Mouse (Mus musculus) kidney, postnatal 14 days (tissue): ENCODE results near the gene Xiap.
A peak's percentile ranks its signal among the peaks of the same experiment; 100 is the strongest.

Experiments used
- DNase-seq: peaks from one replicate; pipeline ENCODE4 v3.0.0; 2022; ENCODE audit warnings: mixed read lengths

The Xiap gene

DNA sequence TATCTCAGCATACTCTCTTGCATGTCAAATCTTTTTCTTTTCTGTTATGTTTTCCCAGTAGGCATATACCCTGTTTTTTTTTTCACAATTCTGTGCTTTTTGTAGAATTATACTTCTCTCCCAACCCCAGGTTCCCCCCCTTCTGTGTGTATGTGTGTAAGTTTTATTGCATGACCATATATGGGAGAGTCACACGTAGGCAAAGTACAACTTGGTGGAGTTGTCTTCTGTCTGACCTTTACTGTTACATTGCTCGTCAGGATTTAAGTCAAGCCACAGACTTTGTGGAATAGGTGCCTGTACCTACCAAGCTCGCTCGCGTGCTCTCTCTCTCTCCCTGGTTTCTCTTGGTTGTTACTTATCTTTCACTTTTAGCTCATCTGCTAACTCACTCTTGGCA lies 28.7 kb downstream of the Xiap start:
- DNase-seq = no peak

DNA sequence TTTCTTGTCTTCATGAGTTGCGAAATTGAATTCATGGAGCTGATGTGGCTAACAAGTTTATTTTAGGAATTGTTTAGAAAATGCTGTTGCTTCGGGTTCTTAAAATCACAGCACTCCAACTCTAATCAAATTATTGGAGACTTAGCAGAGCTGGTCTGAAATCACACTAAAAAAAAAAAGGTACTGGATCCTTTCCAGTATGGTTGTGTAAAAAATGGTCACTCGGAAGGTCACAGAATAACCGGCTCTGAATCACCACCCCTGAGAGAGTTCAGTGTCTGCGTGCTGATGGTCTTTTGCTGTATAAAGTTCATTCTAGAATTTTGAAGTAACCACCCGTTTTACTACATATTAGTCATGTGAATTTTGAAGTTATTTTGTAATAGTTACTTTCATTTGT lies 47.7 kb downstream of the Xiap start:
- DNase-seq = no peak

DNA sequence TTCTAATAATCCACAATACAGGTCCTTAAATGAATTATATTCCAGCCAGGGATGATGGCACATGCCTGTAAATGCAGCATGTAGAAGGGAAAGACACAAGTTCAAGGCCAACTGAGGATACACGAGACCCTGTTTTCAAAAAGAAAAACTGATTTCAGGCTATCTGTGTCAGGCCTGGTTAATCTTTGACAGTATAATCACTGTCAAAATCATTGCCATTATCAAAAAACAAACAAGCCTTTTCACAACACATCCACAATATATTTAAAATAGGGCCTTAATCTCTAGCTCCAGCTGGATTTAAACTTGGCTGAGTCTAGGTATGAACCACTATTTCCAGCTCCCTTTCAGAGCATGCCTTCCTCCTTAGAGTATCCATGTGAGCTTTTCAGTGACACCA lies 51.1 kb downstream of the Xiap start:
- DNase-seq = no peak

DNA sequence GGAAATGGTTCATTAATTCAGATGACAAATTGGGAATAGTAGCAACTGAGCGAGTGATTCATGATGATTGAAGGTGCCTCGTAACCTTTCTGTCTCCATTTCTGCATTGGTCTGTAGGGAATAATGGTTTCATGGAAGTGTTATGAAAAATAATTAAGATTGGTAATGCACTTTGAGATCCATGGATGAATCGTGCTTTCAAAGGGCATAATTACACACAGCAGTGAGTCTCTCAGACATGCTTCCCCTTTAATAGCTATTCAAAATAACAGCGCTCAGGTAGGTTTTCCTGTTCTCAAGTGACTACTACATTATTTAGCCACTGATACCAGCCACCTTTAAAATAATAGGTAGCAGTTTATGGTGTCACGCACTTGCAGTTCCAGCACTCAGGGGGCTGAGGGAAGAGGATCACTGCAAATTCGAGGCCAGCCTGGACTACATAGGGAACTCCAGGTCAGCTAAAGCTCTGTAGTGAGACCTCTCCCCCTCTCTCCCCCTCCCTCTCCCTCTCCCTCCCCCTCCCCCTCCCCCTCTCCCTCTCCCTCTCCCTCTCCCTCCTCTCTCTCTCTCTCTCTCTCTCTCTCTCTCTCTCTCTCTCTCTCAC lies 60.1 kb downstream of the Xiap start:
- DNase-seq = no peak

DNA sequence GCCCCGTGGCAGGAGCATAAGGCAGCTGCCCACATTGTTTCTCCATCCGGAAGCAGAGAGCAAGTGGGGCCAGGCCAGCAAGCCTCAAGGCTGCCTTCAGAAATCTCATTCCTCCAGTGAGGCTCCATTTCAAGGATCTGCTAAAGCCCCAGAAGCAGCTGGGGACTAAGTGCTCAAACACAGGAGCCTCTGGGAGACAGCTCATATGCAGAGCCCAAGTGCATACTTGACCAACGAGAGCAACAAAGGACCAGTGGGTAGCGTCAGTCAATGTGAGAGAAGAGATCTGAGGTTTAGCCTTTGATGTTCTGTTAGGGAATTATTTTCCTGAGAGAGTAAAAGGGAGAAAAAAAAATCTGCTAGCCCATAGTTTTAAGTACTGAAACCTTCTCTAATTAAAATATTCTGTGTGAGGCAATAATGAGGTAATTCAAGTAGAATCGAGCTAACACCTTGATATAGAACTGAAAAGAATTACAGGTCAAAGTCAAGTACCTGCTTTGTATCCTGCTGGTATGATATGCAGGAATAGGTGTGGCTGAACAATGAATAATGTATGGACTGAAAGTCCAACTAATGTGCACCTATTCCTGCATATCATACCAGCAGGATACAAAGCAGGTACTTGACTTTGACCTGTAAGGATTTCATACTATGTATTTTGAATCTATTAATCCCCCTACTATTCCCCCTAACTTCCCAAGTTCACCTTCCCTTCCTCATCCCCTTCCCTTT lies 65.7 kb downstream of the Xiap start:
- DNase-seq = no peak

DNA sequence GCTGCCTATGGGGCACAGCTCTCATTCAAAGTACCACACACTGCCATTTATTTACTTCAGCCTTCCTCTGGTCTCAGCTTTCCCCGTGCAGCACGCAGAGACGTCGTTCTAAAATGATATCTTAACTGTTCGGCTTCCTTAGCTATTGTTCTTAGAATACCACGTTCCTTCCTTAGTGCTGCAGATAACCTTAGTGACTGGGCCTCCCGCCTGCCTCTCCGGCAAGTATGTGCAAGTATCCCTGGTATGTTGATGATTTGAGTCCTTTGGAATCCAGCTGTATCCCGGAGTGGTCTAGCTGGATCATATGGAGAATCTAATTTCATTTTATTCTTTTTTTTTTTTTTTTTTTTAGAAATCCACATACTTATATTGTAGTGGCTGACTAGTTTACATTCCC lies 80.4 kb downstream of the Xiap start:
- DNase-seq = no peak

DNA sequence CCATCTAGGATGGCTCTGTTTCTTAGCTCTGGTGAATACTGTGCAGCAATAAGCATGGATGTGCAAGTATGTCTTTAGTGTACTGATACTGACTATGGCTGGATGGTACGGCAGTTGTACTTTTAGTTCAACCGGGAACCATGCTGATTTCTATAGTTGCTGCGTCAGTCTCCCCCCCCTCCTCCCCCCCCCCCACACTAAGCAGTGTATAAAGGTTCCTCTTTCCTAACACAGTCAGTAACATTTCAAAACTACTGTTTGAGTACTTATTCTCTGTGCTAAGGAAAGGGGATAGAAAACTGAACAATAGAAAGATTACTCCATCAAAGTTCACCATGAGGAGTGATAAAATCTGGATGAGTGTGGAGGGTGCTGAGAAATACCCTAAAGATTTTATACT lies 83.1 kb downstream of the Xiap start:
- no peak for DNase-seq

DNA sequence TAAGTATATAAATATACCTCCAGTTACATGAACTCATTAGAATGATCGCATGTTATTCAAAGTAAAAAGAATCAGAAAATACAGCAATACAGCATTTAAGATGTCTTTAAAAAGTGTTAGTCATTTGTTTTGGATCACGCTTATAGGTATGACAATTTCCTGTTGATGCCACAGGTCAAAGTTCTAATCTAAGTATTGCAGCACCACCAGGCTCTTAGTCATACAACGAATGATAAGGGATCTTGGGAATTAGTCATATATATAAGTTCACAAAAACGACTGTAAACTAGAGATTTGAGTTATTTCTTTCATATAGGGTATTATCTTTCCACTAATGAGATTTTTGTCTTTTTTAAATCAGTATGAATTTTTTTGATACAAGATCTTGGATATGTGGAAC lies 84.5 kb downstream of the Xiap start:
- DNase-seq = no peak

DNA sequence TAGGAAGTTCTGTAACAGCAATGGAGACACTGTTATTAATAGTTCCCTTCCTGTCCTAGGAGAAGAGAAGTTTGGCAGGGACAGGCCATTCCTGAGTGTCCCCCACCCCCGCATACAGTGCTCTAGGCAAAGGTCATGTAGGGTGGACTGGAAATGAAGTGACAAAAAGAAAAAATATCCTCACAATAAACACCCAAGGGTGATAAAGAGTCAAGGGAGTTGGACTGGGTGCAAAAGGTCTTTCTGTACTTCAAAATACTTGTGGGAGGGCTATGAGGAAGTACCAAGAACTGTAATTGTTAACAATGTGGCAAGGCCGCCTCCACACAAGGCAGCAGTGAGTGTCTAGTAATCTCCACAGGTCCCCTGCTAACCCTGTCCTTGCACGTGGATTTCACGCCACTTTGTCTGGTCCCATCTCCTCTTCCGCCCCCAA lies 88.6 kb downstream of the Xiap start:
- peak; percentile 51 for DNase-seq

DNA sequence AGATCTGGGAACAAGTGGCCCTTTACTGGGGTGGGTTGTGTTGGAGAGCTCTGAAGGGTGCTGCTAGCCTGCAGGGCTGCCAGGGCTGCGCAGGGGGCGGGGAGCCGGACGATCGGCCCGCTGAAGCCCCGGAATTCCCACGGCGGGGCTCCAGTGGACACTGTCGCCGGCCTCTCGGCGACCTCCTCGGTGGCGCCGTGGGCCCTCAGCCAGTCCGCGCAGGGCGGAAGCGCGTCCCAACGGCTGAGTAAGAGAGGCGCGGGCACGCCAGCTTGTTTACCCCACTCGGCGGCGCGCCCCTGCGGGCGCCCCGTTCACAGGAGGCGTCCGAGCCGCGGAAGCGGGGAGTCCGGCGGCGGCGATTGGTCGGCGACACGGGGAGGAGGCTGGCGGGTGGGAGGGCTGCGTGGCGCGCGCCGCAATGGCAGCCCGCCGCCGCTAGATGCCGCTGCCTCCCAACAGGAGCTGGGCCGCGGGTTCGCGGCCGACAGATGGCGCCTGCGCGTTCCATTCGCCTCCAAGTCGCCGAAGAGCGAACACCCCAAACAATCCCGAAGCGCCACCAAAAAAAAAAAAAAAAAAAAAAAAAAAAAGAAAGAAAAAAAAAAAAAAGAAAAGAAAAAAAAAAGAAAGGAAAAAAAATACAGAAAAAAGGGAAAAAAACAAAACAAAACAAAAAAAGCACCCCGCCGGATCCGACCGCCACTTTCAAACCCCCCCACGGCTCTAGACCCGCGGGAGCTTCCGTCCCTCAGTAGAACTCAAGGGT lies 89.5 kb downstream of the Xiap start, which contains the start of gene Stag2:
TSS of gene Stag2 (plus strand) at position 530 of the 769 bp plus-strand sequence.
- DNase-seq = peak; percentile 95

DNA sequence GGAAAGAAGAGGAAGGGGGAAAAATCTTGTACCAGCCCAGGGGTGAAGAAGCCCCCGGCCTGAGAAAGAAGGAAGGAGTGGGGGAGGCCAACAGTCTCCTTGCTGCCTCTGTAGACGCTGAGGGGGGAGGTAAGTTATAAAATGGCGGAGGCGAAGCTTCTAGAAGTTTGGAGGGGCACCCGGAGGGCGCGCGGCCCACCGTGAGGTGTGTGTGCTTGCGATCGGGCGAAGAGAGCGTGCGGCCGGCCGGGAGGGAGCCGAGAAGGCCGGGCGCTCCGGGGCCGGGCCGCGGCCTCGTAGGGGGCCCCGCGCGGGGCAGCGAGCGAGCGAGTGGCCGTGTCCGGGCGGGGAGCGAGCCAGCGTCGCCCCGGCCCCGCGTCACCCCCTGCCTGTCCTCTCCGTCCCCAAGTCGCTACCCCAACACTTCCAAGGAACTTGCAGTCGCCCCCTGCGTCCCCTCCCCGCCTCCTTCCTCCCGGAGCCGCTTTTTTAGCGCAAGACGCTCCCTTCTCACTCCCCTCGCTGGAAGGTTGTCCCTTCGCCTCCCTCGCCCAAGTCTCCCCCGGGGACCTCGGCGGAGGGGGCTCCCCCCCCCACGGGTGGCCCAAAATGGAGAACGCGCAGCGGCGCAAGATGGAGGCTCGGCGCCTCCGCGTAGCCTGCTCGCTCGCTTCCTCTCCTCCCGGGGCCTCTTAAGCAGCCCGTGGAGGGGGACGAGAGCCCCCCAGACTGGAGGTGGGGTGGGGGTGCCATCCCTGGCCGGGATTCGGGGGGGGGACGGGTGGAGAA lies 90.3 kb downstream of the Xiap start:
- DNase-seq = peak; percentile 62

DNA sequence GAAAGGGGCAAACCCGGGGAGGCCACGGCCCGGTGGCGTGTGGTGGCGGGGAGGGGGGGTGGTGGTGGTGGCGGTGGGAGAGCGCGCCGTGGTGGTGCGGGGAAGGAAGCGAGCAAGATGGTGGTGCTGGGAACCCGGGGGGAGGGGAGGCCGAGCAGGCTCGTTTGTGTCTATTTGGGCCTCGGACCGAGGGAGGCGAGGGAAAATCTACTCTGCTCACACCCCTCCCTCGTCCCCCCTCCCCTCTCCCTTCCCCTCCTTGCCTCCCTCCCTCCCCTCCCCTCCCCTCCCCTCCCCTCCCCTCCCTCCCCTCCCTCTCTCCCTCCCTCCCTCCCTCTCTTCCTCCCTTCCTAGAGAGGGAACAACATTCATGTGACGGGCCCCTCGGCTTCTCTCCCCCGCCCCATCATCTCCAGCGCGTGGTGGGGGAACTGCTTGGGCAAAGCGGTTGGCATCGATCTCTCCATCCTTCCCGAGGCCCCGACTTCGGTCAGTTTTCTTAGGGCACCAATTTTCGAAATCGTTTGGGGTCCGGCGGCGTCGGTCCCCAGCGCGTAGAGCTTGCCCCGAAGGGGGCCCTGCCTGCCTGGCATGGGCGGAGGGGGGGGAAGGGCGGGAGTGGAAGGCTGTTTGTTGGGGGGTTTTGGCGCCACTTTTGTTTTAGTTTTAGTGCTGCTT lies 91.0 kb downstream of the Xiap start:
- peak; percentile 88 for DNase-seq

DNA sequence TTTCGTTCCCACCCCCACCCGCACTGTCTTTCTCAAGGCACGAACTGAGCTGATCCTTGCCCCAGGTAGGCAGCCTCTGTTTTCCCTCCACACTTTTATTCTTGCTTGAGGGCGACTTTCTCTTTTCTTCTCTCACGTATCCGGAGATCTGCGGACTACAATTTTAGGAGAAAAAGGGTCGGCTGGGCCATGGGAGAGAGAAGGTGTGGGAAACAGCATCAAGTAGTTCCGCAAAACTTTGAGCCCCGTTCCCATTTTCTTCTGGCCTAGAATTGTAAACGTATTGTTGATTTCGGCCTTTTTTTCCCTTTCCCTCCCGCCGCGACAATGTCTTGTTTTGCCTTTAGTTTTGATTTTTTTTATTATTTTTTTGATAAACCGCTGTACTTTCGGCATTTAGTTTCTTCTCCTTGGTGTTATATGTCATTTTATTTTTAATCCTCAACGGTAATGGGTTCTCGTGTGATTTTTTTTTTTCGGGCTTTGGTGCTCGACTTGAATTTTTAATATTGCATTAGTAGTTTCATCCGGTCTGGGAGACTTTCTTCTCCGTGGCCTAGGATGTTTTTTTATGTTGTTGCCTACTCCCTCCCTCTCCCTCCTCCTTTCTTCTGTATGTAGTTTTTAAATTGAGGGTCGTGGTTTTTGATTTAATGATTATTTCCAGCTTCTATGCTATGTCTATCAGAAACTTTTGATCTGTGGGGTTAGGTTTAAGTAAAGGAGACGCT lies 91.7 kb downstream of the Xiap start:
- no peak for DNase-seq

DNA sequence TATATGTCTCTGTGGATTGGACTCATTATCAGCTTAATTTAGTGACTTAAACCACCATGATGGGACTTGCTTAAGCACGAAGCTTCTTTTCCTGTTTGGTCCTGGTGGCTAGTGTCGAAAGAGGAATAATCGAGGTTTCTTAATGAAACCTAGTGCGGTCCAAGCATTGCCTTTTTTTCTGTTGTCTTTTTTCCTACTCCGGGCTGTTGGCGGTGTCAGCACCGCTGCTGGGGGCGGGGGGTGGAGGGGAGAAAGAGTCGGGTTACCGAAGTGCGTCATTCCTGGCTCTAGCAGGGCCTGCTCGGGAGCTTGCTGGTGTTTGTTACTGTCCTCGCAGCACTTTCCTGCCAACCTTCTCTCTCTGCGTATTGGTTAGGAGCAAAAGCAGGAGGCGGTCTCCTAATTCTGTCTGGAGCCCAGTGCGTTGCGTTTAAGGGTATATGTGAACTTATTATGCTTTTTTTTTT lies 92.5 kb downstream of the Xiap start:
- DNase-seq = peak; percentile 90

DNA sequence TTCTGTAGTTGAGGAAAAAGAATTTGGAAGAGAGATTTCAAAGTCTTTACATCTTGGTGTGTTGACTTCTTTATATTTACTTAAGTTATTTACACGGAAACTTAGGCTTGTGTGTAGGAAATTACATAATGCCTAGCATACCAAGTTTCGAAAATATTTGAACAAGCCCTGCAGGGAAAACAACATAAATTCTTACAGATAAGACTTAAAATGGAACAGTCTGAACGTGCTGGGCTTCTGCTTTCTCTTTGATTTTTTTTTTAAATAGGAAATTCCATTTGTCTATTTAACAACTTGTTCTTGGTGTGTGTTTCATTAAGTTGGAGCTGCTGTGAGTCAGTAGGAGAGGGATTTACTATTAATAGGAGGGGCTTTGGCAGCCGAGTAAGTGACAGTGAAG lies 93.6 kb downstream of the Xiap start:
- peak; percentile 9 for DNase-seq
